Mouse (Mus musculus) mature B cell (primary cell): ENCODE measurements around the gene Scgb1b19.
"Not testable (repeated sequence)": the region's sequence is repeated elsewhere in the genome, so short reads cannot be mapped to it uniquely, and the experiment has no call there.

Source experiments
- in situ Hi-C: fragments of 300-500 bp; cut with MboI; formaldehyde crosslinking; loops from 2 replicates; pipeline ENCODE4 v1.14.3; 2019

Gene Scgb1b19

GRCm38 (mm10) chr7:33286991-33287390 is at the start of gene Scgb1b19:
Gene Scgb1b19 (plus strand): TSS chr7:33287291.
- in situ Hi-C loops = not testable (repeated sequence)

- in situ Hi-C loops = not testable (repeated sequence)
These were observed 6.9 kb upstream of the Scgb1b19 start, which contains the start of gene Scgb2b19 for GRCm38 (mm10) chr7:33280238-33280637. Gene Scgb2b19 (minus strand): TSS chr7:33280338.
